Mouse (Mus musculus) hindbrain, embryonic 11.5 days (tissue): ENCODE measurements around the gene Dusp18. TPM values are rescaled to one million over a fixed set of nuclear protein-coding genes. Genes with fewer than 3 reads are reported as not detected.

Source experiments
- ATAC-seq: fragments of 200-750 bp; cut with Nextera tagmentation; 2 replicates; pipeline ENCODE4 v1.8.0; 2017; ENCODE audit warnings: mild to moderate bottlenecking, moderate TSS enrichment, moderate library complexity; ENCODE audit not compliant: low FRiP score
- DNase-seq: peaks from one replicate; pipeline ENCODE4 v3.0.0-alpha.2; 2015; ENCODE audit warnings: low spot score
- H3K27ac ChIP-seq: fragments of 300-500 bp; sonication (generic); 2 replicates; pipeline ENCODE4 v1.5.1; 2014; ENCODE audit warnings: mild to moderate bottlenecking, low read depth, low read length
- H3K27me3 ChIP-seq: fragments of 300-500 bp; sonication (generic); 2 replicates; pipeline ENCODE4 v1.6.1; 2014; ENCODE audit warnings: mild to moderate bottlenecking, low read length, moderate library complexity, mixed read lengths; ENCODE audit not compliant: control insufficient read depth, insufficient read depth
- H3K36me3 ChIP-seq: fragments of 300-500 bp; sonication (generic); 2 replicates; pipeline ENCODE4 v1.6.1; 2014; ENCODE audit warnings: mild to moderate bottlenecking, low read length, moderate library complexity, mixed read lengths; ENCODE audit not compliant: control insufficient read depth, insufficient read depth
- H3K4me1 ChIP-seq: fragments of 300-500 bp; sonication (generic); replicated peaks from 2 replicates; pipeline ENCODE4 v1.6.1; 2014; ENCODE audit warnings: low read length, mixed read lengths; ENCODE audit not compliant: control insufficient read depth, insufficient read depth
- H3K4me2 ChIP-seq: fragments of 300-500 bp; sonication (generic); replicated peaks from 2 replicates; pipeline ENCODE4 v1.6.1; 2014; ENCODE audit warnings: mild to moderate bottlenecking, low read depth, low read length
- H3K4me3 ChIP-seq: fragments of 300-500 bp; sonication (generic); 2 replicates; pipeline ENCODE4 v1.5.1; 2014; ENCODE audit warnings: low read depth, low read length
- H3K9ac ChIP-seq: fragments of 300-500 bp; sonication (generic); 2 replicates; pipeline ENCODE4 v1.6.1; 2014; ENCODE audit warnings: low read depth, low read length
- H3K9me3 ChIP-seq: fragments of 300-500 bp; sonication (generic); 2 replicates; pipeline ENCODE4 v1.6.1; 2016; ENCODE audit warnings: low read length; ENCODE audit not compliant: control insufficient read depth
- WGBS: fragments of 180-500 bp; shearing (Covaris S2); extraction: QIAGEN DNeasy Blood & Tissue Kit; methylation state at CpG from one replicate; pipeline ENCODE4 v1.1.7; 2014; 5-methylcytosine and 5-hydroxymethylcytosine counted together
- polyA plus RNA-seq: library from polyadenylated mRNA; unstranded; fragments of >200 nt; fragmentation: Nextera tagmentation; extraction: Ambion mirVana; gene quantifications from 2 replicates; pipeline ENCODE4 v1.2.1, GENCODE M21; 2014

The Dusp18 gene
- polyA plus RNA-seq, 1 experiment from 2014 or later, result 28.0 TPM

DNA sequence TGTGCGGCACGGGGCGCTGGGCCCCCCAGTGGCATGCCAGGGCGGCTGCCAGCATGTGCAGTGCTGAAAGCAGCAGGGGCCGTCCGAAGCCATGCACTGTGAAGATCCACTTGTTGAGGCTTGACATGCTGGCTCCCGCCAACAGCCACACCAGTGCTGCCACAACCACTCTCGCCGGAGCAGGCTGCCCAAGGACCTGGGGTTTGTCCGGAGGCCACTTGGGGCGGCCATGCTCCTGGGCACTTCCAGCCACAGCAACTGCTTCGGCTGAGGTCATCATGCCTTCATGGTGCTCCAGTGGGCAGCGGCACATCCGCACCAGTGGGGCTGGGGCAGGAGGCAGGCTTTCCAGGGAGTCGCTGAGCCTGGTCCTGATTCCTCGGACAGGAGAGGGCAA lies 17.8 kb downstream of the Dusp18 start:
- Histone ChIP-seq H3K4me3 (peak overlapping the region; percentile 53), H3K4me2 (peak overlapping the region; percentile 91), H3K4me1 (peaks cover 12% of the 10 kb centered on the region), H3K36me3 (no peaks in the 10 kb centered on the region), H3K9me3 (no peaks in the 10 kb centered on the region), H3K27ac (no peak overlapping the region), H3K27me3 (no peaks in the 10 kb centered on the region; the same call in 1 of the 2 replicates), H3K9ac (peak overlapping the region; percentile 64)
- peak; percentile 45 for DNase-seq
- WGBS, result 0% methylated on average over 16 of the region's 16 CpGs
- ATAC-seq, result peak; percentile 21

DNA sequence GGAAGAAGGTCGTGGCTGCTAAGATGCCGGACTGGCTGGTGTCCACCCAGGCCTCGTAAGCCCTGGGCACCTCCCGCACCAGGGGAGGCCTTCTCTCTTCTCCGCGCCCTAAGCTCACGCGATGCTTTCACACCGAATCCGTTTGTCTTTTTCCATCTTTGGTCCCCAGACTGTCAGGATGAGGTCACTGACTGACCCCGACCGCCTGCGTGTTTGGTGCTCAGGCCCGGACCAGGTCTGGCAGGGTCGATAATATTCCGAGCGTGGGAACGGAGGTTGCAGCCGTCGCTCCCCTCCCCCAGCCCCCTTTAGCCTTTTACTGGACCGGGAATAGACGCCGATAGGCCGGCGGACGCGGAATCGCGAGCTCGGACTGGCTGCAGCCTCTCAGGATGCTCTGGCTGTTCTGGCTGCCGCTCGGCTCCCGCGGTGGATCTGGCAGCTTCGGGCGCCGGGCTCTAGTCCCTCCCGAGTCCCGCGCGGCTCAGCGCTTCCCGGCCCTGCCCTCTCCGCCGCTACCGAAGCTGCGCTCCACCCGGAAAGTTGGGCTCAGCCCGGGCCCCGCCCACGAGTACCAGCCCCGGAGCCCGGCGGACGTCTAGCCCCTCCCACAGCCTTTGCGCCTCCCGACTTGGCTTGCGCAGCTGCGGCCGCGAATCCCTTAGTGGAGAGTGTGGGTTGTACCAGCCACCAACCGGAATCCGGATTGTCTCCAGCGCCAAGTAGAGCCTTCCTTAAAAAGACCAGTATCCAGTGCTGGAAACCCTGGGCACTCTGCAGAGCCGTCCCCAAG lies 18.5 kb downstream of the Dusp18 start:
- Histone ChIP-seq H3K36me3 (no peaks in the 10 kb centered on the region), H3K27me3 (no peaks in the 10 kb centered on the region; the same call in 1 of the 2 replicates), H3K27ac (peak overlapping the region; percentile 58), H3K9ac (peak overlapping the region; percentile 64), H3K4me3 (peak overlapping the region; percentile 53), H3K9me3 (no peaks in the 10 kb centered on the region), H3K4me2 (peak overlapping the region; percentile 91), H3K4me1 (peaks cover 12% of the 10 kb centered on the region)
- peak; percentile 86 for ATAC-seq
- peak; percentile 87 for DNase-seq
- under 1% methylated on average over 59 of the region's 65 CpGs for WGBS

DNA sequence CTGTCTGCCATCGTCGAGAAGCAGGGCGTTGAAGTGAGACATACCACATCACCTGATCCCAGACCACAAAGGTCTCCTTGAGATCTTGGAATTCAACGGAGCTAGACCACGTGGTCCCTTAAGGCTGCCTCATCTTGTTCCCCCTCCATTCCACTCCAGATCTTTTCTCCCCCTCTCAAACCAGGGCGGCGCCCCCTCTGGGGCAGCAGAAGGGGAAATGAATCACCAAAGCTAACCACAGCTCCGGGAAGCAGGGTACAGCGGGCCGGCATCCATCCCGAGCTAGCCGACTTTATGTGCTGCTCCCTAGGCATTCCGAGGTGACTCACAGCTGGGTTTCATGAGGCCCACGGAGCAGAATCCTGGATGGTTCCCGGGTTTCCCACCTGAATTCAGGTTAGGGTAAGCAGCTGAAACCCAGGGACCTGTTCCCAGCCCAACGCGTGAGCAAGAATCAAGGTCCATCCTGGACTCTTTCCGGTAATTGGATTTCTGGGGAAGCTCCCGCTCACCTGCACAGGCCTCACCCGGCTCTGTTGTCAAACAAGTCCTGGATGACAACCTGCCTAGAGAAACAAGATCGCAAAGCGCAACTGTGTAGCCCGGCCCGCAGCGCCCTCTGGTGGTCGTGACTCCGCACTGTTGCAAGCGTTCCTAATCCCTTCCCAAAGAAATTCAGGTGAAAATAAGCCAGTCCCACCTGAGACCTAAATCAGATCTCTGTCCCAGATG lies 19.2 kb downstream of the Dusp18 start, which contains the start of gene Slc35e4:
Gene Slc35e4, minus strand, starts transcription at position 556 of the 732 bp plus-strand sequence.
- Histone ChIP-seq H3K36me3 (no peaks in the 10 kb centered on the region), H3K4me2 (peak within 1 kb of the TSS; percentile 91), H3K4me3 (peak within 1 kb of the TSS; percentile 53), H3K4me1 (peaks cover 12% of the 10 kb centered on the region), H3K9me3 (no peaks in the 10 kb centered on the region), H3K27me3 (no peaks in the 10 kb centered on the region; the same call in 1 of the 2 replicates), H3K9ac (peak within 1 kb of the TSS; percentile 64), H3K27ac (peak within 1 kb of the TSS; percentile 58)
- ATAC-seq (peak; percentile 75), DNase-seq (peak; percentile 92)
- WGBS, result under 1% methylated on average over 28 of the region's 28 CpGs

DNA sequence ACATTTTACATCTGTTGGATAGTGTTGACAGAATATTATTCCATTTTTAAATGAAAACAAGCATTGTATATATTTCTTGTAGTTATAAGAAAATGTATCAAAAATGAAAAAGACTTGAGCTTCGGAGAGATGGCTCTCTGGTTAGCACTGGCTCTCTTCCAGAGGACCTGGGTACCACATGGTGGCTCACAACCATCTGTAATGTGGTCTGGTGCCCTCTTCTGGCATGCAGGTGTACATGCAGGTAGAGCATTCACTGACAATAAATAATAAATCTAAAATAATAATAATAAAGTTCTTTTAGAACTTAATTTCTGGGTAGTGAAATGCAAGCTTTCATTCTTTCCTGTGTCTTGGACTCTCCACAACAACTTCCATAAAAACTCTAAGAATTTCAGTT lies 23.7 kb downstream of the Dusp18 start:
- DNase-seq (peak; percentile 28), ATAC-seq (no peak)
- Histone ChIP-seq H3K36me3 (no peaks in the 10 kb centered on the region), H3K27ac (no peak overlapping the region), H3K27me3 (no peaks in the 10 kb centered on the region), H3K4me3 (no peak overlapping the region), H3K4me2 (no peak overlapping the region), H3K4me1 (no peaks in the 10 kb centered on the region; the same call in 1 of the 2 replicates), H3K9ac (no peak overlapping the region), H3K9me3 (no peaks in the 10 kb centered on the region)
- 70% methylated on average over 1 of the region's 1 CpGs for WGBS

DNA sequence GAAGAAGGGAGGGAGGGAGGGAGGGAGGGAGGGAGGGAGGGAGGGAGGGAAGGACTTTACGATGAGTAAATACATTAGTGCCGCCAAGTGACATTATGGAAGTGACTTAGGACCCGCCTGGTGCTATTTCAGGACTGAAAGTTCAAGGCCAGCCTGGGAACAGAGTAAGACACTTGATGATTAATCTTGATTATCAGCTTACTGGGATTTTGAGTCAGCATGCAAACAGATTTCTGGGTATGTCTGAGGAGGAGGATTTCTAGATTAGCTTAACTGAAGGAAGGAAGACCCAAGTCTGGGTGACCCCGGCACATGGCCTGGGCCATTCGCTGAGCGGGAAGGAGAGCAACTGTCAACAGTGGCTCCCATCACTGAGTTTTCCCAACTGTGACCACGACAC lies 25.4 kb downstream of the Dusp18 start:
- H3K4me3 ChIP-seq, result no peak overlapping the region
- no peak overlapping the region for H3K4me2 ChIP-seq
- H3K9ac ChIP-seq, result no peak overlapping the region
- no peaks in the 10 kb centered on the region for H3K4me1 ChIP-seq
- H3K9me3 ChIP-seq, result no peaks in the 10 kb centered on the region
- no peaks in the 10 kb centered on the region for H3K27me3 ChIP-seq
- 91% methylated on average over 7 of the region's 7 CpGs for WGBS
- H3K36me3 ChIP-seq, result no peaks in the 10 kb centered on the region
- no peak for DNase-seq
- ATAC-seq, result no peak
- no peak overlapping the region for H3K27ac ChIP-seq

DNA sequence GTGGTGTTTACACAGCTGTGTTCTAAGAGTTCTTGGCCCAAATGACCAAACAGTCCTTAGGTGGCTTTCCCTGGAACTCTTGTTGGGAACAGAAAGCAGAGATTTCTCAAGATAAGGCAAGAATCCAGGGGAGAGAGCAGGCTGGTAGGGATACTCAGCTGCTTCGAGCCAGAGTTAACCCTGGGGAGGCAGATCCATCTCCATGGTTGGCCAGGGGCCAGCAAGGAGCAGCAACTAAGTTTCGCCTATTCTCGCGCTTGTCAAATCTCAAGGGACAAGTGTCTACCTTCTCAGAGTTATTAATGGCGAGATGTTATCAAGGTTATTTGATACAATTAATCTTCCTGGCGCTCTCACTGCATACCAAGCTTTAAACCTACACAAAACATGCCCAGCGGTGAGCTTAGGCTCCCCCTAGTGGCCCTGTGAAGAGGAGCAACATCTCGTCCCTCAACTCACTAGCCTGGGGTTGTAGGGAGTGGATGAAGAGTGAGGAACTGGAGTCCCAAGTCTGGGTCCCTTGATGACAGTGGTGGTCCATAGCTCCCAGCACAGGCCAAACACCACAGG lies 26.3 kb downstream of the Dusp18 start:
- H3K27me3 ChIP-seq, result no peaks in the 10 kb centered on the region
- 41% methylated on average over 8 of the region's 8 CpGs for WGBS
- no peaks in the 10 kb centered on the region for H3K9me3 ChIP-seq
- no peaks in the 10 kb centered on the region for H3K36me3 ChIP-seq
- DNase-seq (peak; percentile 75), ATAC-seq (no peak)
- H3K4me2 ChIP-seq, result no peak overlapping the region
- H3K4me3 ChIP-seq, result no peak overlapping the region
- no peaks in the 10 kb centered on the region for H3K4me1 ChIP-seq
- H3K9ac ChIP-seq, result no peak overlapping the region
- no peak overlapping the region for H3K27ac ChIP-seq

DNA sequence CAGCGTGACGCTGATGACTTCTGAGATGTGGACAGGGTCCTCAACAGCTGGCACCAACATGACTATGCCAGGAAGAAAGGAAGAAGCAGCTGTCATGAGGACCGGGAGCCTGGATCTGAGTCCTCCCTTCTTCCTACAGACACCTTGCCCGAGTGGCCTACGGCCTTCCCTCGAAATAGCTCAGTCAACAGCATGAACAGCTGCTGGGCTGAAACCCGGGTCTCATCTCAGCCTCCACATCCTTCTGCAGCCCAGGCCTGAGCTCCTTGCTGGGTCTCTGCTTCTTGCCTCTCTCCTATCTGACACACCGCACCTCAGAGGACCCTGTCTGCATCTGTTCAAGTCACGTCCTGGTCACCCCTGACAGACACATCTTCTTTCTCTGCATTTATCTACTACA lies 27.1 kb downstream of the Dusp18 start:
- ATAC-seq (no peak), DNase-seq (no peak)
- Histone ChIP-seq H3K4me3 (no peak overlapping the region), H3K27me3 (no peaks in the 10 kb centered on the region), H3K27ac (no peak overlapping the region), H3K4me1 (no peaks in the 10 kb centered on the region), H3K9ac (no peak overlapping the region), H3K9me3 (no peaks in the 10 kb centered on the region), H3K36me3 (no peaks in the 10 kb centered on the region), H3K4me2 (no peak overlapping the region)
- 95% methylated on average over 9 of the region's 9 CpGs for WGBS

DNA sequence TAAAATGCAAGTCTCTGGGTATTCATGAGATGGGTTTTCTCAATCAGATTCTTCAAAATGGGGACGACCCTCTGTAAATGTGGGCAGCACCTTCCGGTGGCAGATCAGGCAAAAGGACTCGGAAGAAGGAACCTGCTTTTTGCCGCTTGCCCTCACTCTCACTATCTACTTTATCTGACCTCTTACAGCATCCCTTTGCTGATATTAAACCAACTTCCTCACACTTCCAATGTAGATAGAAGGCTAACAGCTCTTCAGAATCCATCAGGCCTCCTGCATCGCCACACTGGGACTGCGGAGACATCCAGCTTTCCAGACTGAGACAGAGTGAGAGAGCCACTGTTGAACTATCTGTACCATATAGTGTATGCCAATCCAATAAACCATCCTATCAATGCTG lies 27.7 kb downstream of the Dusp18 start:
- DNase-seq, result no peak
- no peaks in the 10 kb centered on the region for H3K27me3 ChIP-seq
- WGBS, result 95% methylated on average over 6 of the region's 6 CpGs
- no peak overlapping the region for H3K9ac ChIP-seq
- H3K27ac ChIP-seq, result no peak overlapping the region
- H3K4me3 ChIP-seq, result no peak overlapping the region
- no peaks in the 10 kb centered on the region for H3K4me1 ChIP-seq
- H3K36me3 ChIP-seq, result no peaks in the 10 kb centered on the region
- H3K9me3 ChIP-seq, result no peaks in the 10 kb centered on the region
- ATAC-seq, result no peak
- H3K4me2 ChIP-seq, result no peak overlapping the region
